Mouse (Mus musculus): ENCODE measurements around the gene Ralgds. TPM values are rescaled to one million over a fixed set of nuclear protein-coding genes. Genes with fewer than 3 reads are reported as not detected.

Gene Ralgds
- polyA plus RNA-seq, 1 experiment from 2014 or later, result 21.2 TPM

GRCm38 (mm10) chr2:28527436-28528353 lies 14.8 kb downstream of the Ralgds start:
- H3K27me3 ChIP-seq (ENCODE audit: control insufficient read depth, insufficient read depth, low read length), result no peaks in the 10 kb centered on the region
- H3K4me3 ChIP-seq (ENCODE audit: low read length), result no peak overlapping the region
- H3K27ac ChIP-seq (ENCODE audit: low read length), result no peak overlapping the region
- no peak for ATAC-seq (replicated peaks; ENCODE audit: extremely low read depth, insufficient read depth, low FRiP score)
- H3K9ac ChIP-seq (ENCODE audit: low read length), result no peak overlapping the region
- H3K9me3 ChIP-seq (replicated peaks; ENCODE audit: control insufficient read depth, low read length), result no peaks in the 10 kb centered on the region
- no peak overlapping the region for H3K4me2 ChIP-seq (ENCODE audit: low read depth, low read length)
- H3K4me1 ChIP-seq (ENCODE audit: control insufficient read depth, insufficient read depth, low read length), result peaks cover 53% of the 10 kb centered on the region
- 84% methylated on average over 20 of the region's 20 CpGs for WGBS
- H3K36me3 ChIP-seq (ENCODE audit: control insufficient read depth, insufficient read depth), result no peaks in the 10 kb centered on the region

- Histone ChIP-seq H3K4me1 (ENCODE audit: control insufficient read depth, insufficient read depth, low read length) (peaks cover 56% of the 10 kb centered on the region), H3K9ac (ENCODE audit: low read length) (no peak overlapping the region), H3K36me3 (ENCODE audit: control insufficient read depth, insufficient read depth) (no peaks in the 10 kb centered on the region), H3K27me3 (ENCODE audit: control insufficient read depth, insufficient read depth, low read length) (no peaks in the 10 kb centered on the region), H3K4me2 (ENCODE audit: low read depth, low read length) (no peak overlapping the region), H3K27ac (ENCODE audit: low read length) (no peak overlapping the region), H3K9me3 (replicated peaks; ENCODE audit: control insufficient read depth, low read length) (no peaks in the 10 kb centered on the region), H3K4me3 (ENCODE audit: low read length) (no peak overlapping the region)
- 83% methylated on average over 7 of the region's 7 CpGs for WGBS
- ATAC-seq (replicated peaks; ENCODE audit: extremely low read depth, insufficient read depth, low FRiP score), result no peak
These were observed 15.4 kb downstream of the Ralgds start for GRCm38 (mm10) chr2:28528354-28528730.

GRCm38 (mm10) chr2:28529856-28530255 lies 16.9 kb downstream of the Ralgds start:
- ATAC-seq (replicated peaks; ENCODE audit: extremely low read depth, insufficient read depth, low FRiP score), result no peak
- H3K27me3 ChIP-seq (ENCODE audit: control insufficient read depth, insufficient read depth, low read length), result no peaks in the 10 kb centered on the region
- no peaks in the 10 kb centered on the region for H3K36me3 ChIP-seq (ENCODE audit: control insufficient read depth, insufficient read depth)
- peaks cover 60% of the 10 kb centered on the region for H3K4me1 ChIP-seq (ENCODE audit: control insufficient read depth, insufficient read depth, low read length)
- peak overlapping the region; percentile 41; the same call in 1 of the 2 replicates for H3K27ac ChIP-seq (ENCODE audit: low read length)
- H3K4me2 ChIP-seq (ENCODE audit: low read depth, low read length), result no peak overlapping the region
- H3K4me3 ChIP-seq (ENCODE audit: low read length), result no peak overlapping the region
- H3K9me3 ChIP-seq (replicated peaks; ENCODE audit: control insufficient read depth, low read length), result no peaks in the 10 kb centered on the region
- WGBS, result 72% methylated on average over 4 of the region's 4 CpGs
- no peak overlapping the region for H3K9ac ChIP-seq (ENCODE audit: low read length)

DNA sequence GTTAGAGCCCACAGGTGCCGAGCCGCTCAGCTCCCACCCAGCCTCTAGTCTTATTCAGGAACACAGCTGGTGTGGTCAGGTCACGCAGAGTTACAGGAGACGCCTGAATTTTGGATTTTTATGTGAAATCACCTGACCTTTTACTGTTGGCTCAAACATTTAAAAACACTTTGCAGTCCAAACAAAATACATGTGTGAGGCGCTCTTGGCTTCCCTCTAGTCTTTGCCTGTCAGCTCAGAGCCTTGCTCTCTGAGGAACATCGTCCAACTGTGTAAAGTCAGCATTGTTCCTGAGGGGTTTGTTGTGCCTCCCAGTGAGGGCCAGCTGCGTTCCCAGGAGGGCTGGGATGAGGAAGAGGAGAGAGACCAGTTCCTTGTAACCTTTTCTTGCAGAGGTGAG lies 17.4 kb downstream of the Ralgds start:
- WGBS, result 61% methylated on average over 7 of the region's 7 CpGs
- H3K4me1 ChIP-seq (ENCODE audit: control insufficient read depth, insufficient read depth, low read length), result peaks cover 61% of the 10 kb centered on the region
- 0 out of 2 replicates have a peak overlapping the region, but pooled peaks have one; percentile 19 for H3K27ac ChIP-seq (ENCODE audit: low read length)
- ATAC-seq (replicated peaks; ENCODE audit: extremely low read depth, insufficient read depth, low FRiP score), result no peak
- no peak overlapping the region for H3K4me3 ChIP-seq (ENCODE audit: low read length)
- H3K27me3 ChIP-seq (ENCODE audit: control insufficient read depth, insufficient read depth, low read length), result no peaks in the 10 kb centered on the region
- H3K4me2 ChIP-seq (ENCODE audit: low read depth, low read length), result no peak overlapping the region
- no peak overlapping the region for H3K9ac ChIP-seq (ENCODE audit: low read length)
- no peaks in the 10 kb centered on the region for H3K9me3 ChIP-seq (replicated peaks; ENCODE audit: control insufficient read depth, low read length)
- no peaks in the 10 kb centered on the region for H3K36me3 ChIP-seq (ENCODE audit: control insufficient read depth, insufficient read depth)

- ATAC-seq (replicated peaks; ENCODE audit: extremely low read depth, insufficient read depth, low FRiP score), result peak; percentile 91
- Histone ChIP-seq H3K27me3 (ENCODE audit: control insufficient read depth, insufficient read depth, low read length) (no peaks in the 10 kb centered on the region), H3K4me1 (ENCODE audit: control insufficient read depth, insufficient read depth, low read length) (peaks cover 59% of the 10 kb centered on the region), H3K4me2 (ENCODE audit: low read depth, low read length) (peak overlapping the region; percentile 77), H3K27ac (ENCODE audit: low read length) (peak overlapping the region; percentile 86), H3K4me3 (ENCODE audit: low read length) (peak overlapping the region; percentile 73), H3K36me3 (ENCODE audit: control insufficient read depth, insufficient read depth) (no peaks in the 10 kb centered on the region), H3K9me3 (replicated peaks; ENCODE audit: control insufficient read depth, low read length) (no peaks in the 10 kb centered on the region), H3K9ac (ENCODE audit: low read length) (peak overlapping the region; percentile 81)
- 2% methylated on average over 49 of the region's 49 CpGs for WGBS
These were observed 20.2 kb downstream of the Ralgds start for GRCm38 (mm10) chr2:28532938-28533771.

- WGBS, result 61% methylated on average over 7 of the region's 7 CpGs
These were observed 21.0 kb downstream of the Ralgds start for GRCm38 (mm10) chr2:28533901-28534435.

GRCm38 (mm10) chr2:28534436-28535262 lies 21.7 kb downstream of the Ralgds start:
- peak overlapping the region; percentile 73 for H3K4me3 ChIP-seq (ENCODE audit: low read length)
- 38% methylated on average over 11 of the region's 11 CpGs for WGBS
- no peaks in the 10 kb centered on the region for H3K9me3 ChIP-seq (replicated peaks; ENCODE audit: control insufficient read depth, low read length)
- H3K36me3 ChIP-seq (ENCODE audit: control insufficient read depth, insufficient read depth), result no peaks in the 10 kb centered on the region
- H3K27me3 ChIP-seq (ENCODE audit: control insufficient read depth, insufficient read depth, low read length), result no peaks in the 10 kb centered on the region
- peak overlapping the region; percentile 86 for H3K27ac ChIP-seq (ENCODE audit: low read length)
- H3K9ac ChIP-seq (ENCODE audit: low read length), result peak overlapping the region; percentile 81
- H3K4me1 ChIP-seq (ENCODE audit: control insufficient read depth, insufficient read depth, low read length), result peaks cover 69% of the 10 kb centered on the region
- peak; percentile 20 for ATAC-seq (replicated peaks; ENCODE audit: extremely low read depth, insufficient read depth, low FRiP score)
- H3K4me2 ChIP-seq (ENCODE audit: low read depth, low read length), result peak overlapping the region; percentile 77

More at GRCm38 (mm10) chr2:28533901-28534435, 21.0 kb downstream of the Ralgds start:
- no peaks in the 10 kb centered on the region for H3K36me3 ChIP-seq (ENCODE audit: control insufficient read depth, insufficient read depth)
- H3K9ac ChIP-seq (ENCODE audit: low read length), result peak overlapping the region; percentile 81
- H3K27ac ChIP-seq (ENCODE audit: low read length), result peak overlapping the region; percentile 86
- no peak for ATAC-seq (replicated peaks; ENCODE audit: extremely low read depth, insufficient read depth, low FRiP score)
- H3K27me3 ChIP-seq (ENCODE audit: control insufficient read depth, insufficient read depth, low read length), result no peaks in the 10 kb centered on the region
- H3K9me3 ChIP-seq (replicated peaks; ENCODE audit: control insufficient read depth, low read length), result no peaks in the 10 kb centered on the region
- H3K4me2 ChIP-seq (ENCODE audit: low read depth, low read length), result peak overlapping the region; percentile 77
- peak overlapping the region; percentile 73 for H3K4me3 ChIP-seq (ENCODE audit: low read length)
- H3K4me1 ChIP-seq (ENCODE audit: control insufficient read depth, insufficient read depth, low read length), result peaks cover 67% of the 10 kb centered on the region

- no peak for ATAC-seq (replicated peaks; ENCODE audit: extremely low read depth, insufficient read depth, low FRiP score)
These were observed 22.3 kb downstream of the Ralgds start for GRCm38 (mm10) chr2:28535263-28535540.

More at GRCm38 (mm10) chr2:28535263-28535540, 22.3 kb downstream of the Ralgds start:
- H3K4me2 ChIP-seq (ENCODE audit: low read depth, low read length), result peak overlapping the region; percentile 77
- 41% methylated on average over 4 of the region's 4 CpGs for WGBS
- H3K36me3 ChIP-seq (ENCODE audit: control insufficient read depth, insufficient read depth), result no peaks in the 10 kb centered on the region
- H3K27ac ChIP-seq (ENCODE audit: low read length), result peak overlapping the region; percentile 86
- H3K4me1 ChIP-seq (ENCODE audit: control insufficient read depth, insufficient read depth, low read length), result peaks cover 70% of the 10 kb centered on the region
- no peaks in the 10 kb centered on the region for H3K27me3 ChIP-seq (ENCODE audit: control insufficient read depth, insufficient read depth, low read length)
- H3K9me3 ChIP-seq (replicated peaks; ENCODE audit: control insufficient read depth, low read length), result no peaks in the 10 kb centered on the region
- peak overlapping the region; percentile 73; the same call in 1 of the 2 replicates for H3K4me3 ChIP-seq (ENCODE audit: low read length)
- peak overlapping the region; percentile 12; the same call in 1 of the 2 replicates for H3K9ac ChIP-seq (ENCODE audit: low read length)
